Mouse (Mus musculus): ENCODE data around the gene Tfdp1.

GRCm38 (mm10) chr8:13351593-13351992, 13.0 kb downstream of the Tfdp1 start:
- no peak for TF ChIP-seq CTCF (IDR thresholded peaks at IDR 0.05; ENCODE audit: control insufficient read depth, insufficient read depth, insufficient replicate concordance, low read depth, low read length)
- no peak for TF ChIP-seq POLR2A (IDR thresholded peaks at IDR 0.05; ENCODE audit: control insufficient read depth, low read depth, low read length)

Measured in testis, adult 2 months (tissue).